Mouse (Mus musculus): ENCODE results near the gene Helb. TPM values are rescaled to one million over a fixed set of nuclear protein-coding genes. Genes with fewer than 3 reads are reported as not detected.

Gene Helb
- polyA plus RNA-seq (2016; fragmentation: Nextera tagmentation; extraction: Ambion mirVana) = 7.2 and 7.3 TPM in 2 replicates

GRCm38 (mm10) chr10:120112507-120113396, at the start of gene Helb:
Gene Helb (minus strand): TSS chr10:120112987.
- H3K27me3 ChIP-seq = no peaks in the 10 kb centered on the region
- peak within 1 kb of the TSS; percentile 72 for H3K4me2 ChIP-seq
- 1% methylated on average over 55 of the region's 55 CpGs for WGBS
- H3K27ac ChIP-seq = peak within 1 kb of the TSS; percentile 70; the same call in 1 of the 2 replicates
- H3K4me3 ChIP-seq (replicated peaks) = peak within 1 kb of the TSS; percentile 72
- H3K4me1 ChIP-seq (replicated peaks) = peaks cover 5% of the 10 kb centered on the region; the same call in 1 of the 2 replicates
- ATAC-seq (ENCODE audit: insufficient number of reproducible peaks, insufficient read depth, low FRiP score, low TSS enrichment, low read depth) = peak; percentile 98
- peak within 1 kb of the TSS; percentile 67 for H3K9ac ChIP-seq (replicated peaks)
- no peaks in the 10 kb centered on the region for H3K9me3 ChIP-seq
- H3K36me3 ChIP-seq = 0 out of 2 replicates have a peak, but pooled peaks cover 6% of the 10 kb centered on the region

- ATAC-seq (ENCODE audit: insufficient number of reproducible peaks, insufficient read depth, low FRiP score, low TSS enrichment, low read depth) = no peak
Observed at GRCm38 (mm10) chr10:120160533-120160932, 47.7 kb upstream of the Helb start.

GRCm38 (mm10) chr10:120153911-120154310, 41.1 kb upstream of the Helb start:
- Histone ChIP-seq H3K9me3 (peaks cover 9% of the 10 kb centered on the region), H3K4me1 (replicated peaks) (no peaks in the 10 kb centered on the region), H3K4me2 (no peak overlapping the region), H3K27me3 (no peaks in the 10 kb centered on the region), H3K4me3 (replicated peaks) (no peak overlapping the region), H3K36me3 (no peaks in the 10 kb centered on the region), H3K27ac (no peak overlapping the region), H3K9ac (replicated peaks) (no peak overlapping the region)
- WGBS = 88% methylated on average over 2 of the region's 2 CpGs
- no peak for ATAC-seq (ENCODE audit: insufficient number of reproducible peaks, insufficient read depth, low FRiP score, low TSS enrichment, low read depth)

More at GRCm38 (mm10) chr10:120160533-120160932, 47.7 kb upstream of the Helb start:
- Histone ChIP-seq H3K4me1 (replicated peaks) (peaks cover 4% of the 10 kb centered on the region; the same call in 1 of the 2 replicates), H3K9me3 (no peaks in the 10 kb centered on the region), H3K4me3 (replicated peaks) (no peak overlapping the region), H3K4me2 (no peak overlapping the region), H3K27ac (0 out of 2 replicates have a peak overlapping the region, but pooled peaks have one; percentile 41), H3K36me3 (no peaks in the 10 kb centered on the region), H3K9ac (replicated peaks) (no peak overlapping the region), H3K27me3 (no peaks in the 10 kb centered on the region)
- 65% methylated on average over 9 of the region's 9 CpGs for WGBS

GRCm38 (mm10) chr10:120151672-120152071, 38.9 kb upstream of the Helb start:
- WGBS = 88% methylated on average over 7 of the region's 7 CpGs
- H3K4me1 ChIP-seq (replicated peaks) = no peaks in the 10 kb centered on the region

GRCm38 (mm10) chr10:120140916-120141516, 28.2 kb upstream of the Helb start:
- Histone ChIP-seq H3K27me3 (no peaks in the 10 kb centered on the region), H3K36me3 (0 out of 2 replicates have a peak, but pooled peaks cover 3% of the 10 kb centered on the region), H3K4me2 (no peak overlapping the region), H3K4me1 (replicated peaks) (no peaks in the 10 kb centered on the region), H3K4me3 (replicated peaks) (no peak overlapping the region), H3K9me3 (peaks cover 17% of the 10 kb centered on the region), H3K27ac (no peak overlapping the region), H3K9ac (replicated peaks) (no peak overlapping the region)
- ATAC-seq (ENCODE audit: insufficient number of reproducible peaks, insufficient read depth, low FRiP score, low TSS enrichment, low read depth) = no peak
- 79% methylated on average over 10 of the region's 10 CpGs for WGBS

More at GRCm38 (mm10) chr10:120151672-120152071, 38.9 kb upstream of the Helb start:
- H3K9ac ChIP-seq (replicated peaks) = no peak overlapping the region
- H3K36me3 ChIP-seq = no peaks in the 10 kb centered on the region
- no peak overlapping the region for H3K4me3 ChIP-seq (replicated peaks)
- H3K27me3 ChIP-seq = no peaks in the 10 kb centered on the region
- ATAC-seq (ENCODE audit: insufficient number of reproducible peaks, insufficient read depth, low FRiP score, low TSS enrichment, low read depth) = no peak
- peaks cover 9% of the 10 kb centered on the region for H3K9me3 ChIP-seq
- H3K27ac ChIP-seq = no peak overlapping the region
- no peak overlapping the region for H3K4me2 ChIP-seq

- WGBS = 74% methylated on average over 4 of the region's 4 CpGs
- Histone ChIP-seq H3K4me1 (replicated peaks) (no peaks in the 10 kb centered on the region), H3K9me3 (peaks cover 17% of the 10 kb centered on the region), H3K36me3 (0 out of 2 replicates have a peak, but pooled peaks cover 3% of the 10 kb centered on the region), H3K4me3 (replicated peaks) (no peak overlapping the region), H3K27ac (no peak overlapping the region), H3K4me2 (no peak overlapping the region), H3K9ac (replicated peaks) (no peak overlapping the region), H3K27me3 (no peaks in the 10 kb centered on the region)
- no peak for ATAC-seq (ENCODE audit: insufficient number of reproducible peaks, insufficient read depth, low FRiP score, low TSS enrichment, low read depth)
Observed at GRCm38 (mm10) chr10:120140193-120140592, 27.4 kb upstream of the Helb start.

GRCm38 (mm10) chr10:120136020-120136562, 23.3 kb upstream of the Helb start:
- no peaks in the 10 kb centered on the region; the same call in 1 of the 2 replicates for H3K27me3 ChIP-seq
- no peaks in the 10 kb centered on the region for H3K9me3 ChIP-seq
- H3K4me3 ChIP-seq (replicated peaks) = no peak overlapping the region
- no peak for ATAC-seq (ENCODE audit: insufficient number of reproducible peaks, insufficient read depth, low FRiP score, low TSS enrichment, low read depth)
- H3K4me2 ChIP-seq = no peak overlapping the region
- 82% methylated on average over 12 of the region's 12 CpGs for WGBS
- H3K36me3 ChIP-seq = no peaks in the 10 kb centered on the region
- H3K4me1 ChIP-seq (replicated peaks) = peaks cover 16% of the 10 kb centered on the region
- H3K9ac ChIP-seq (replicated peaks) = no peak overlapping the region
- no peak overlapping the region for H3K27ac ChIP-seq

GRCm38 (mm10) chr10:120133697-120134096, 20.9 kb upstream of the Helb start:
- 0 out of 2 replicates have a peak, but pooled peaks cover 5% of the 10 kb centered on the region for H3K9me3 ChIP-seq
- H3K4me1 ChIP-seq (replicated peaks) = peaks cover 19% of the 10 kb centered on the region
- WGBS = 30% methylated on average over 11 of the region's 11 CpGs
- peak overlapping the region; percentile 28; the same call in 1 of the 2 replicates for H3K4me2 ChIP-seq
- no peak overlapping the region for H3K9ac ChIP-seq (replicated peaks)
- no peak overlapping the region for H3K27ac ChIP-seq
- H3K4me3 ChIP-seq (replicated peaks) = no peak overlapping the region
- no peaks in the 10 kb centered on the region for H3K36me3 ChIP-seq
- H3K27me3 ChIP-seq = no peaks in the 10 kb centered on the region; the same call in 1 of the 2 replicates
- no peak for ATAC-seq (ENCODE audit: insufficient number of reproducible peaks, insufficient read depth, low FRiP score, low TSS enrichment, low read depth)

- no peaks in the 10 kb centered on the region; the same call in 1 of the 2 replicates for H3K27me3 ChIP-seq
- H3K9ac ChIP-seq (replicated peaks) = no peak overlapping the region
- no peaks in the 10 kb centered on the region for H3K36me3 ChIP-seq
- ATAC-seq (ENCODE audit: insufficient number of reproducible peaks, insufficient read depth, low FRiP score, low TSS enrichment, low read depth) = no peak
- WGBS = 70% methylated on average over 16 of the region's 16 CpGs
- H3K4me2 ChIP-seq = no peak overlapping the region
- H3K4me3 ChIP-seq (replicated peaks) = no peak overlapping the region
- H3K9me3 ChIP-seq = 0 out of 2 replicates have a peak, but pooled peaks cover 5% of the 10 kb centered on the region
- H3K27ac ChIP-seq = no peak overlapping the region
- H3K4me1 ChIP-seq (replicated peaks) = peaks cover 22% of the 10 kb centered on the region
Observed at GRCm38 (mm10) chr10:120130621-120131020, 17.8 kb upstream of the Helb start.

GRCm38 (mm10) chr10:120128601-120129277, 16.0 kb upstream of the Helb start:
- 31% methylated on average over 13 of the region's 13 CpGs for WGBS
- H3K4me2 ChIP-seq = peak overlapping the region; percentile 15; the same call in 1 of the 2 replicates
- no peak for ATAC-seq (ENCODE audit: insufficient number of reproducible peaks, insufficient read depth, low FRiP score, low TSS enrichment, low read depth)
- no peaks in the 10 kb centered on the region for H3K36me3 ChIP-seq
- H3K27me3 ChIP-seq = no peaks in the 10 kb centered on the region; the same call in 1 of the 2 replicates
- peaks cover 10% of the 10 kb centered on the region for H3K4me1 ChIP-seq (replicated peaks)
- H3K27ac ChIP-seq = no peak overlapping the region
- H3K9ac ChIP-seq (replicated peaks) = no peak overlapping the region
- no peak overlapping the region for H3K4me3 ChIP-seq (replicated peaks)
- H3K9me3 ChIP-seq = 0 out of 2 replicates have a peak, but pooled peaks cover 5% of the 10 kb centered on the region

All from limb, embryonic 12.5 days (tissue).